In the genomic region with DNA sequence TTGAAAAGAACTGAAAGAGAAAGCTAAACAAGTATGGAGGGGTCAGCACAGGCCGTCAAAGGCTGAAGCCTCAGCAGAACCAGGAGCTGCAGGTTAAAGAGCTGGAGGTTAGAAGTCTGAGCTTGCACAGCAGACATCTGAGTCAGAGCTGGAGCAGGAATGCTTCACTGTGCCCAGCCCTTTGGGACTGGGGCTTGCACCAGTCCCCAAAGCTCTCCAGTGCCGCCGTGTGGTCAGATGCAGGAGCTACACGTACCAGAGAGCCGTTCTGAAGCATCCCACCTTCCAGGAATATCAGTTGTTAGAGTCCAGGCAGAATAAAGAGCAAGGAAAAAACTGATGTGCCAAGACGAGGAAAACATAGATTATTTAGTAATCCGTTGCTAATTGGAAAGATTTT, we compare ENCODE assay signal across 8 mouse cellular contexts. TPM values are rescaled to one million over a fixed set of nuclear protein-coding genes. Genes with fewer than 3 reads are reported as not detected.
DNase-seq lines count a peak whose midpoint lies in the region; ATAC-seq lines count a peak whose summit lies in the region.
"Had no signal": no experiment of that assay in that cellular context is flagged by ENCODE, and none has a peak within 500 bp of the region (broad histone marks: within the 10 kb centered on the region; RNA-seq: fewer than 3 reads in every experiment).

No protein-coding gene starts in this region.

- H3K27ac ChIP-seq in lung, embryonic 15.5 days, result no peak overlapping the region

- H3K9me3 ChIP-seq in lung, embryonic 15.5 days, result no peaks in the 10 kb centered on the region

- peak; percentile 67 for DNase-seq in Muller cell, postnatal 12 days (ENCODE audit: inconsistent ontology term)
- DNase-seq in c-Kit-positive CD71-positive TER-119-negative erythroid progenitor cells, embryonic 14.5 days (ENCODE audit: low read depth), result peak; percentile 37
- DNase-seq in fibroblast of lung, adult 2 months (ENCODE audit: low read depth), result peak; percentile 70
- peak; percentile 83 for DNase-seq in heart, postnatal 4 days
- peak; percentile 40 to 66 for DNase-seq in layer of hippocampus, adult 18-20 months (ENCODE audit: low spot score in 2 of 2)
- peak; percentile 88 for DNase-seq in retina, embryonic 14.5 days (ENCODE audit: low spot score)

- H3K4me3 ChIP-seq in lung, embryonic 15.5 days, result no peak overlapping the region
- H3K4me3 ChIP-seq: megakaryocyte, embryonic 14.5 days had no signal

- no peak overlapping the region for H3K4me2 ChIP-seq in lung, embryonic 15.5 days

- H3K9ac ChIP-seq in lung, embryonic 15.5 days, result no peak overlapping the region

- WGBS in lung, embryonic 15.5 days, result 2% methylated on average over 7 of the region's 7 CpGs

- H3K36me3 ChIP-seq in lung, embryonic 15.5 days, result no peaks in the 10 kb centered on the region

- no peaks in the 10 kb centered on the region for H3K27me3 ChIP-seq in lung, embryonic 15.5 days

- H3K4me1 ChIP-seq in lung, embryonic 15.5 days, result no peaks in the 10 kb centered on the region

- ATAC-seq in lung, embryonic 15.5 days (ENCODE audit: borderline replicate concordance, extremely low read depth, low FRiP score, low TSS enrichment), result peak; percentile 86; the same call in 1 of the 2 replicates

RNA-seq across cellular contexts. Expression of a gene that starts 23.2 kb away (rescaled TPM):
- total RNA-seq in heart, postnatal 4 days (2021), result not detected
- total RNA-seq in layer of hippocampus, adult 18-20 months (2021), result 1 to 10 TPM; 4.3 to 4.4 TPM
- 0.15 and 0.36 TPM in 2 replicates for polyA plus RNA-seq in lung, embryonic 15.5 days (2015; fragmentation: Nextera tagmentation; extraction: Ambion mirVana)

Comparison
In these comparisons a context has a peak if more than half of its experiments do, and no peak if none do; other contexts are left out.
1. DNase-seq: peak in every context shown above with its lines; median percentile 88 in retina, embryonic 14.5 days; 83 in heart, postnatal 4 days; 70 in fibroblast of lung, adult 2 months; 67 in Muller cell, postnatal 12 days; 53 in layer of hippocampus, adult 18-20 months; 37 in c-Kit-positive CD71-positive TER-119-negative erythroid progenitor cells, embryonic 14.5 days.
2. RNA of a gene that starts 23.2 kb away (total RNA-seq): 4.3 to 4.4 TPM in layer of hippocampus, adult 18-20 months; not detected in heart, postnatal 4 days; every median in the first group is over 4 times any median in the second.